Mouse (Mus musculus): ENCODE measurements around the gene Vmn2r29. TPM values are rescaled to one million over a fixed set of nuclear protein-coding genes. Genes with fewer than 3 reads are reported as not detected.

Gene Vmn2r29
- polyA plus RNA-seq, 1 experiment from 2014 or later, result not detected

Other genes with a start within 250 kb of the Vmn2r29 start
- gene Zfp954, start 125.8 kb downstream of the Vmn2r29 start, polyA plus RNA-seq (2016; fragmentation: Nextera tagmentation; extraction: Ambion mirVana), result 5.8 and 5.9 TPM in 2 replicates
- 0.42 and 0.44 TPM in 2 replicates for gene Zfp773, start 110.6 kb downstream of the Vmn2r29 start, polyA plus RNA-seq (2016; fragmentation: Nextera tagmentation; extraction: Ambion mirVana)
- 0.51 and 0.73 TPM in 2 replicates for gene Zfp418, start 76.0 kb downstream of the Vmn2r29 start, polyA plus RNA-seq (2016; fragmentation: Nextera tagmentation; extraction: Ambion mirVana)
- gene Zfp772, start 37.3 kb downstream of the Vmn2r29 start, polyA plus RNA-seq (2016; fragmentation: Nextera tagmentation; extraction: Ambion mirVana), result 2.1 and 2.2 TPM in 2 replicates
- 1.0 and 1.2 TPM in 2 replicates for gene Gm45844, start 31.0 kb upstream of the Vmn2r29 start, polyA plus RNA-seq (2016; fragmentation: Nextera tagmentation; extraction: Ambion mirVana)
- 18.4 and 18.9 TPM in 2 replicates for gene Clcn4, start 53.5 kb upstream of the Vmn2r29 start, polyA plus RNA-seq (2016; fragmentation: Nextera tagmentation; extraction: Ambion mirVana)
- gene Vmn2r30, start 90.3 kb upstream of the Vmn2r29 start, polyA plus RNA-seq (2016; fragmentation: Nextera tagmentation; extraction: Ambion mirVana), result not detected in 2 replicates
- gene Gm45783, start 127.2 kb upstream of the Vmn2r29 start, polyA plus RNA-seq (2016; fragmentation: Nextera tagmentation; extraction: Ambion mirVana), result not detected in 2 replicates
- gene Vmn2r31, start 152.4 kb upstream of the Vmn2r29 start, polyA plus RNA-seq (2016; fragmentation: Nextera tagmentation; extraction: Ambion mirVana), result not detected in 2 replicates
- not detected in 2 replicates for gene Vmn2r32, start 232.7 kb upstream of the Vmn2r29 start, polyA plus RNA-seq (2016; fragmentation: Nextera tagmentation; extraction: Ambion mirVana)

Data from liver, embryonic 12.5 days (tissue).